Mouse (Mus musculus) c-Kit-positive CD71-positive TER-119-negative erythroid progenitor cells, embryonic 14.5 days (primary cell): ENCODE results near the gene Pitpnc1.

Experiments
- DNase-seq: peaks from one replicate; pipeline ENCODE4 v3.0.0-alpha.2; 2013; ENCODE audit warnings: low read depth

The Pitpnc1 gene

GRCm38 (mm10) chr11:107441050-107441449 lies 29.4 kb downstream of the Pitpnc1 start:
- no peak for DNase-seq

DNA sequence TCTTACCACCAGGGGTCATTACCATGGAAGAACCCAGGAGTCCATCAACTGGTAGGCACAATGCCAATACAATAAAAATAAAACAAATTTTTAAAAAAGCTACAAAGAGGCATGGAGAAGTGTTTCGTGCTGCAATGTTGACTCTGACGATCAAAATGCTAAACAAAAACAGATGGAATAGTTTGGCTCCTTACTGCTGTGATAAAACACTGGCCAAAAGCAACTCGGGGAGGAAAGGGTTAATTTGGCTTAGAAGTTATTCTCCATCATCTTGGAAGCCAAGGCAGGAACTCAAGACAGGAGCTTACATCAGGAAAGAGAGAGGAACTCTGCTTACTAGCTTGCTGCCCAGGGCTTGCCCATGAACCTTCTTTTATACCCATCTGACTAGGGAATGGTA lies 32.4 kb downstream of the Pitpnc1 start:
- no peak for DNase-seq

- DNase-seq = no peak
Measured at GRCm38 (mm10) chr11:107437723-107438122, 32.8 kb downstream of the Pitpnc1 start.

DNA sequence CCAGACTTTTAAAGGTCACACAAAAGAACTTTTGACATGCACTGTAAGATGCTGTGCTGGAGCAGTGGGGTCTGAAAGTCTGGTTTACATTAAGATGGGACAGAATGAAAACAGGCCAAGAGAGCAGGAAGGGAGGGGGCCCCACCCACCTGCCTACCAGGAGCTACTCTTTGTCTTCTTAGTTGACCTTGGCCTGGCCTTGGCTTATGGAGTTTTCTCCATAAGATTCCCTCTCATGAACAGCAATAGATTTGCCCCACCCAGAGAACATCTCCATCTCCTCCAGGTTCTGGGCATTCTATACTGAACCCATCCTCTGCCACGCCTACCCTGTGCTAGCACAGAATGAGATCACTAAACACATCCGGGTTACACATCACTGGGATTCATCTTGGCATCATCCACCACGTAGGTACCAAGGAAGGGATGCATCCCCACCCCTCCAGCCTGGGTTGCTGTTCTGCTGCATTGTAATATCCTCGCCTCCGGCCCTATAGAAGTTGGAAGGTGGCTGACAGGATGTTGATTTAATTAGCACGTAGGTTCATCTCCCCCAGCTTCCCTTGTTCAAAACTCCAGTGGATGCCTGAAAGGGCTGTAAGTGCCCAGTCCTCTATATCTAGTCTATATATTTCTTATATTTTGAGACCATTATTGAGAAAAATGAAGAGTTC lies 34.6 kb downstream of the Pitpnc1 start:
- no peak for DNase-seq

- DNase-seq = no peak
Measured at GRCm38 (mm10) chr11:107431197-107431965, 39.1 kb downstream of the Pitpnc1 start.

GRCm38 (mm10) chr11:107428011-107428410 lies 42.5 kb downstream of the Pitpnc1 start:
- DNase-seq = no peak

DNA sequence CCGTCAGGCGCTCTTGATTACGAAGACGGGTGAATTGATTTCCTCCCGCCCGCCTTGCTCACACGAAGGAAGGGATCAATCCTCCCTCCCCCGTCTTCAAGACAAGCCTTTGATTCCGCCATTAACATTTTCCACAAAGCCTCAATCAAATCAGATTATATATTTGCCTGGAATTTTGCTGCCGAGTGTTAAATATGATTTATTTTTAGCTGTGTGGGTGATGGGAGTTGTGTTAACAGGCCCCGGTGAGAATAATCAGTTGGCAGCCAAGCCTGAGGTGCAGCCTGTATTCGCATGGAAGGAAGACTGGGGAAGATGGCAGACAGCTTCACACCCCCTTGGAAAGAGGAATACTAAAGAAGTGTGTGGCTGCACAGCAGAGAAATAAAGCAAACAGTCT lies 46.3 kb downstream of the Pitpnc1 start:
- no peak for DNase-seq

DNA sequence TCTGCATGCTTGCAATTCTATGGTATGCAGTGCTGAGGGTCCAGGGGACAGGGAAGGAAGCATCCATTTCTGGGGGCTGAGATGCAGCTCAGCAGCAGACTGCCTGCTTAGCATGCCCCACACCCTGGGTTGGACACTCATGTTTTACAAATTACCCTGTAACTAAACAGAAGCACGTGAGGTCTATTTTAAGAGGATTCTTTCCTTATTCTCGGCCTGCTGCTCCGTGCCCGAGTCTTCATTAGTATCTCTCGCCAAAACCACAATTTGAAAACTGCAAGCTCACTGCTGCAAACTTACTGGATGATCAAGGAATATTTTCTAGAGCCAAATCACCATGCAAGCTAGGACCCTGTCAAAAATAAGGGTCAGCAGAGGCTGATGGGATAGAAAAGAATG lies 48.1 kb downstream of the Pitpnc1 start:
- DNase-seq = no peak

DNA sequence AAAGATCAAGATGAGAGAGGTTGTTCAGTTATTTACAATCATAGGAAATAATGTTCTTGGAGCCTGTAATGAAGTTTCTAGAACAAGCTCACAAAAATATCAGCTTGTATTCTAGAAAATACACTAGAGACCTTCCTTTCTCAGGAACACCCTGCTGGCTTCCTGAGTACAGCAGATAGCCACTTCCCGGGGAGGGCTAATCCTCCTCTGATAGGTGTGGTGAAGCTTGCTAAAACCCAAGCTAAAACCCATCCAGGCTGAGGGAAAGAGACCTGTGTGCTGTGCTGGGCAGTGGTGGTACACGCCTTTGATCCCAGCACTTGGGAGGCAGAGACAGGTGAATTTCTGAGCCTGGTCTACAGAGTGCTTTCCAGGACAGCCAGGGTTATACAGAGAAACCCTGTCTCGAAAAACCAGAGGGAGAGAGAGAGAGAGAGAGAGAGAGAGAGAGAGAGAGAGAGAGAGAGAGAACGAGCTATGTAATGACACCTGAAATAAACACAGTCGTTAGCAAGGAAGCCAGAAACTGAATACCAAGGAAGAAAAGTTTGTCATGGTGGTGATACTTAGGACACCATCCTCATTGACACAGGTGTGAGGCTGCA lies 48.6 kb downstream of the Pitpnc1 start:
- DNase-seq = no peak

GRCm38 (mm10) chr11:107419925-107420324 lies 50.6 kb downstream of the Pitpnc1 start:
- DNase-seq = no peak

DNA sequence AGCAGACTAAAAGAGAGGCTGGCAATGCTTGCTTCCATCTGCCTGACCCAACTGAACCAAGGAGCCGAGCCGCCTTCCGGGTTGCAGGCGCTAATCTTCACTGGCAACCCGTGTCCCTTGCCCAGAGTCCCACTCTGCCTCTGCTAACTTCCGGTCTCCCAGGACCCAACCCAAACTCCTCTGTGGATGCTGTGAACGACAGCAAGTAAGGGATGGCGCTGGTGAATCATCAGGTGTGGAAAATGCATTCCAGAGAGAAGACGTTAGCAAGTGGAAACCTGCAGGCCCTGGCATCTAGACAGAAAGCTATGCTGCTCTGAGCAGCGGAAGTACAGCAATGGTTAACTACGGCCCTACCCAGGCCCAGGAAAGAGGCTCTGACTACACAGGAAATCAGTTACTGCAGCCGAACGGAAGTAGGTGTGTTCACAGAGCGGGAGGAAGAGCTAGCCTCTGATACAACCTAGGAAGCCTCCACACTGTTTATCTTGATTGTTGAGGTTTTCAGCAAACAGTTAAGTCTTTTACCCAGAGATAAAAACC lies 53.4 kb downstream of the Pitpnc1 start:
- no peak for DNase-seq

- no peak for DNase-seq
Measured at GRCm38 (mm10) chr11:107416561-107416926, 54.0 kb downstream of the Pitpnc1 start.

DNA sequence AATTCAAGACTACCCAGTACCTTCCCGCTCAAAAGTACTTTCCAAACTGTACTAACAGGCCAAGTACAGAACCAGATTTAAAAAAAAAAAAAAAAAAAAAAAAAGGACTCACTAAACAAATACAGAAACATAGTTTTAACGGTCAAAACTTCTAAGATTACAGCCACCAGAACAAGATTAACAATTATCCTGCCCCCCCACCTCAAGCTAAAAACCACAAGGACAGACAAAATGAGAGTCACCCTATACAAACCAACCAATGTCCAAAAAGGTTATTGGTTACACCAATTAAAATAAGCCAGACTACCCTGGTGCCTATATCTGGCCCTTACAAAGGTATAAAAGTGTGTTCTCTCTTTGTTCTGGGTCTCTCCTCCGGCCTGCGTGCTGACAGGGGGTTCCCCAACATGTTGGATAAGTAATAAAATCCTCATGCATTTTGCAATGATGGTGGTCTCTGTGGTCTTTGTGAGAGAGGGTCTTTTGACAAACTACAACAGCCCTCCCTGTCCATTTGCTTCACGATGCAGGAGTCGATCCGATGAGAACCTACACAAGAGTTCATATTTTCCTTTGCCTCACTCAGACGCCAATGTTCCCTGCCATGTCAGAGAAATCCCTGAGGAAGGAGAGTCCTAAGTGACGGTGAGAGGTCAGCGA lies 54.5 kb downstream of the Pitpnc1 start:
- no peak for DNase-seq

GRCm38 (mm10) chr11:107414996-107415747 lies 55.3 kb downstream of the Pitpnc1 start:
- no peak for DNase-seq

- no peak for DNase-seq
Measured at GRCm38 (mm10) chr11:107413251-107413655, 57.2 kb downstream of the Pitpnc1 start.

DNA sequence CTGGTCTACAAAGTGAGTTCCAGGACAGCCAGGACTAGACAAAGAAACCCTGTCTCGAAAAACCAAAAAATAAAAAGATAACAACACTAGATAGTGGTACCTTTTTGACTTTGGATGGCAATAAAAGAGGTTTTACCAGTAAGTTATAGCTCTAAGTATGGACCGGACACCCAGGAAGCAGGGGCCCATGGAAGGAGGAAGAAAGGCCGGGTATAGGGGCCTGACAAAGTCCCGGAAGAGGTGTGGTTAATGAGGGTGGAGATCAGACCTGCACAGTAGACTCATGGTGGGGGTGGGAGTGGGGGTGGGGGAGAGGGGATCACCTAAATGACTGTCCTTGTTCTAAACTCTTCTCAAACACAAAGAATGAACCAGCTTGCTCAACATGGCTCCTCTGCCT lies 58.4 kb downstream of the Pitpnc1 start:
- no peak for DNase-seq

- DNase-seq = no peak
Measured at GRCm38 (mm10) chr11:107411576-107411975, 58.9 kb downstream of the Pitpnc1 start.

- no peak for DNase-seq
Measured at GRCm38 (mm10) chr11:107410804-107411203, 59.7 kb downstream of the Pitpnc1 start.

DNA sequence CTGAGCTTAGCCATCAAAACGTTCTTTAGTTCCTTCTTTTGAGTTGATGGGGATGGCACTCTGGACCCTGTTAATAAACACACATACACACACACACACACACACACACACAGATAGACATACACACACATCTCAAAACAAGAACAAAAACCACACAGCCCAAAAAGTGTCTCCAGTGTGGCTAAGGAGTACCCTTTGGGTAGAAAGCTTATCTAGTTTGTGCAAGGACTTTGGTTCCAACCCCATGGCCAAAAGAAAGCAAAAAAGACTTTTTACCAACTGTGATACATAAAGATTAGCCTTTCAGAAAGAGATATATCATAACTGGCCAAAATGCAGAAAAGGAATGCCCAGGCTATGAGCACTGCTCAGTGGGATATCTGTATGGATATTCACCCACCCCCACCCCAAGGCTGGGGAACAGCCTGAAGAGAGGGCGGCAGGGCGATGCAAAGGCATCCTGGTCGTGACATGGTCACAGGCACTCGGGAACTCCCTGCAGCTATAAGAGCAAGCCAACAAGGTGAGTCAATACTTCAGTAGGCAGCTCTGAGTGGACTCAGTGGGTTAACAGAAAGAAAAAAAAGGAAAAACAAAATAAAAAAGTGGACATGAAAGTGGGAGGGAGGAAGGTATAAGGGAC lies 60.3 kb downstream of the Pitpnc1 start:
- DNase-seq = no peak

- no peak for DNase-seq
Measured at GRCm38 (mm10) chr11:107408886-107409285, 61.6 kb downstream of the Pitpnc1 start.

DNA sequence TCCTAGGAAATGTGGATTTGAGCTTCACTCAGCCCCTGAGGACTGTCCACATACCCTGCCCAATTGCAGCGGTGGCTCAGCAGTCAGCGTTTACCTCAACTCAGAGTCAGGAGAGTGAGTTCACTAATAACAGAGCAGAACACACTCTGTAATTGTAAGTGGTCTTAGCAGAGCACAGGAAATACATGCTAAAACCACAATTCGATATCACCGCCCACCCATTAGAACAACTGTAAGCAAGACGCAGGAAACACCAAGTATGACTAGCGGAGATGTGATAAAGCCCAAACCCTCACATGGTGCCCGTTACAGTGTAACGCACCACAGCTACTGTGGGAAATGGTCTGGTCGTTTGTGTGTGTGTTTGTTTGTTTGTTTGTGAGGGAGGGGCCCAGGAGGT lies 62.8 kb downstream of the Pitpnc1 start:
- no peak for DNase-seq
